Mouse (Mus musculus) kidney, embryonic 16.5 days (tissue): ENCODE measurements at regions not wholly inside any gene's neighbourhood (a gene's known extent, or its start where the extent isn't known, plus 50 kb on each side); places are given as distances from the start of the nearest gene placed in this dataset.

ENCODE experiments used
- ATAC-seq: fragments of 200-750 bp; cut with Nextera tagmentation; 2 replicates; pipeline ENCODE4 v1.8.0; 2017; ENCODE audit warnings: moderate TSS enrichment; ENCODE audit not compliant: low FRiP score, low TSS enrichment
- H3K27ac ChIP-seq: fragments of 300-500 bp; sonication (generic); 2 replicates; pipeline ENCODE4 v1.5.1; 2014; ENCODE audit warnings: low read length
- H3K27me3 ChIP-seq: fragments of 300-500 bp; sonication (generic); 2 replicates; pipeline ENCODE4 v1.6.1; 2014; ENCODE audit warnings: low read length, control low read depth, mixed read lengths; ENCODE audit not compliant: insufficient read depth
- H3K36me3 ChIP-seq: fragments of 300-500 bp; sonication (generic); 2 replicates; pipeline ENCODE4 v1.6.1; 2014; ENCODE audit warnings: low read length, control low read depth, mixed read lengths; ENCODE audit not compliant: insufficient read depth
- H3K4me1 ChIP-seq: fragments of 300-500 bp; sonication (generic); 2 replicates; pipeline ENCODE4 v1.6.1; 2014; ENCODE audit warnings: low read length, control low read depth, mixed read lengths; ENCODE audit not compliant: insufficient read depth
- H3K4me2 ChIP-seq: fragments of 300-500 bp; sonication (generic); replicated peaks from 2 replicates; pipeline ENCODE4 v1.6.1; 2014; ENCODE audit warnings: low read depth, low read length
- H3K4me3 ChIP-seq: fragments of 300-500 bp; sonication (generic); 2 replicates; pipeline ENCODE4 v1.5.1; 2014; ENCODE audit warnings: mild to moderate bottlenecking, low read length
- H3K9ac ChIP-seq: fragments of 300-500 bp; sonication (generic); replicated peaks from 2 replicates; pipeline ENCODE4 v1.6.1; 2014; ENCODE audit warnings: low read length
- H3K9me3 ChIP-seq: fragments of 300-500 bp; sonication (generic); 2 replicates; pipeline ENCODE4 v1.6.1; 2016; ENCODE audit warnings: low read length, control low read depth
- WGBS: fragments of 180-500 bp; shearing (Covaris S2); extraction: QIAGEN DNeasy Blood & Tissue Kit; methylation state at CpG from one replicate; pipeline ENCODE4 v1.1.7; 2014; 5-methylcytosine and 5-hydroxymethylcytosine counted together

- H3K27ac ChIP-seq: no peak overlapping the region
- no peak overlapping the region for H3K4me3 ChIP-seq
- H3K27me3 ChIP-seq: no peaks in the 10 kb centered on the region
- H3K9me3 ChIP-seq: no peaks in the 10 kb centered on the region
- no peak for ATAC-seq
- H3K36me3 ChIP-seq: no peaks in the 10 kb centered on the region
- no peak overlapping the region for H3K9ac ChIP-seq
- H3K4me1 ChIP-seq: no peaks in the 10 kb centered on the region
- H3K4me2 ChIP-seq: no peak overlapping the region
Measured at GRCm38 (mm10) chr13:16219877-16220276, 208.2 kb downstream of the Inhba start.

- H3K9me3 ChIP-seq: no peaks in the 10 kb centered on the region
- no peak overlapping the region for H3K4me3 ChIP-seq
- no peaks in the 10 kb centered on the region for H3K4me1 ChIP-seq
- no peaks in the 10 kb centered on the region for H3K27me3 ChIP-seq
- H3K4me2 ChIP-seq: no peak overlapping the region
- 80% methylated on average over 5 of the region's 5 CpGs for WGBS
- H3K27ac ChIP-seq: no peak overlapping the region
- no peak for ATAC-seq
- H3K9ac ChIP-seq: no peak overlapping the region
- no peaks in the 10 kb centered on the region for H3K36me3 ChIP-seq
Measured at GRCm38 (mm10) chr13:16222942-16223600, 211.4 kb downstream of the Inhba start.

- 76% methylated on average over 3 of the region's 3 CpGs for WGBS
- no peak for ATAC-seq
- H3K27ac ChIP-seq: no peak overlapping the region
Measured at GRCm38 (mm10) chr13:16261145-16261544, 249.5 kb downstream of the Inhba start.

GRCm38 (mm10) chr13:16279974-16280373 is 268.3 kb downstream of the Inhba start:
- Histone ChIP-seq H3K9me3 (no peaks in the 10 kb centered on the region), H3K27me3 (no peaks in the 10 kb centered on the region), H3K27ac (no peak overlapping the region), H3K4me1 (no peaks in the 10 kb centered on the region), H3K36me3 (no peaks in the 10 kb centered on the region), H3K4me2 (no peak overlapping the region), H3K9ac (no peak overlapping the region), H3K4me3 (no peak overlapping the region)
- ATAC-seq: no peak
- 84% methylated on average over 3 of the region's 3 CpGs for WGBS

More at GRCm38 (mm10) chr13:16261145-16261544, 249.5 kb downstream of the Inhba start:
- Histone ChIP-seq H3K9ac (no peak overlapping the region), H3K4me3 (no peak overlapping the region), H3K4me2 (no peak overlapping the region), H3K9me3 (no peaks in the 10 kb centered on the region), H3K4me1 (no peaks in the 10 kb centered on the region), H3K36me3 (no peaks in the 10 kb centered on the region), H3K27me3 (no peaks in the 10 kb centered on the region)

DNA sequence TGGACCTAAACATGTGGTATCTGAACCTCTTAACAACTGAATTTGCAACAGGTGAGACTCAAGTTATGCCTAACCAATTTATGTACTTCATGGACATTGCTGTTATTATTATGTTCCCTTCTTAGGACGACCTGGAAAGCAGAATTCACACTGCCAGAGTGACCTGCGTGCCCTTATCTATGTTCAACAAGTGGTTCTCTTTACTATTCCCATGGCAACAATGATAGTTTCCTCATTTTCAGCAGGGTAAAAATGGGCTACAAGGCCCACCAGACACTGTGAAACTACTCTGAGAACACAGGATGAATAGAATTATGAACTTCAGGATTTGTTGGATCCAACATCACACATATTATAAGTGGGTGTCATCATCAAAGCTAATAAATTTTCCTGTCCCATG is 269.1 kb downstream of the Inhba start:
- H3K4me3 ChIP-seq: no peak overlapping the region
- no peak for ATAC-seq
- WGBS: 64% methylated on average over 2 of the region's 2 CpGs
- H3K27me3 ChIP-seq: no peaks in the 10 kb centered on the region
- no peaks in the 10 kb centered on the region for H3K9me3 ChIP-seq
- H3K4me2 ChIP-seq: no peak overlapping the region
- no peaks in the 10 kb centered on the region for H3K4me1 ChIP-seq
- H3K36me3 ChIP-seq: no peaks in the 10 kb centered on the region
- H3K27ac ChIP-seq: no peak overlapping the region
- no peak overlapping the region for H3K9ac ChIP-seq

DNA sequence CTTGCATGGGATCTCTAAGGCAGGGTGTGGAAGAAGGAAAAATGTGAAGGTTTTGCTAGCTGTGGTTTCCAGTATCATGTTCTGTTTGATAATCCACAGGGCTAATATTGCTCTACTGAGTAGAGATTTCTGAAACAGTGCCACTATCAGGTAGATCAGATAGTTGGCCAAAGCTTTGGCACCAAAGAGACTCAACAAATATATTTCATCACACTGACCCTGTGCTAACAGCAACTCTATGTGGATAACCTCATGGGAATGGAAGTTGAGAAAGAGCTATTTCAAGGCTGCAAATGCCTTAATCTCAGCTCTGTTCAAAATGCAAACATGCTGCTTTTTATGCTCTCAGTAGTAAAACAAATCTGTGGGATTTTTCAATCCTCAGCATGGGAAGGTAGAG is 270.1 kb downstream of the Inhba start:
- H3K4me3 ChIP-seq: no peak overlapping the region
- no peak for ATAC-seq
- H3K4me2 ChIP-seq: no peak overlapping the region
- no peaks in the 10 kb centered on the region for H3K36me3 ChIP-seq
- no peaks in the 10 kb centered on the region for H3K27me3 ChIP-seq
- no peak overlapping the region for H3K27ac ChIP-seq
- no peak overlapping the region for H3K9ac ChIP-seq
- H3K9me3 ChIP-seq: no peaks in the 10 kb centered on the region
- H3K4me1 ChIP-seq: no peaks in the 10 kb centered on the region

GRCm38 (mm10) chr13:16282230-16282629 is 270.6 kb downstream of the Inhba start:
- ATAC-seq: no peak

DNA sequence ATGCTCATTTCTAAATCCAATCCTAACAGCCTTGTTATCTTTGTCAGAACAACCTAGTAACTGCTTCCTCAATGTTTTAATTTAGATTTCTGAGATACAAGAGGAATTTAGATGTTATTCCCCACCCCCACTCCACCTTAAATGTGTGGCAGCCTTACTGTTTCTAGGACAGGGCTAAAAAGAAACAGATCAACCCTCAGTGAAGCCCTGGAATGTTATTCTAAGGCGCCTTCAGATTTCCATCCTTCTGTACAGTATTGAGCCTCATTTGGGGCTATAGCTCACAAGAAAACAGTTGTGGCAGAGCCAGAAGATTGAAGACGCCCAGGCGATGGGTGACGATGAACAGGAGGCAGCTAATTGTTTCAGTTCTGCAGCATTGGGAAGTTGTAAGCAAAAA is 271.7 kb downstream of the Inhba start:
- Histone ChIP-seq H3K9ac (no peak overlapping the region), H3K4me2 (no peak overlapping the region), H3K9me3 (no peaks in the 10 kb centered on the region), H3K27me3 (no peaks in the 10 kb centered on the region), H3K4me3 (no peak overlapping the region), H3K36me3 (no peaks in the 10 kb centered on the region), H3K4me1 (no peaks in the 10 kb centered on the region), H3K27ac (no peak overlapping the region)
- WGBS: 65% methylated on average over 4 of the region's 4 CpGs
- ATAC-seq: no peak

More at GRCm38 (mm10) chr13:16282230-16282629, 270.6 kb downstream of the Inhba start:
- no peak overlapping the region for H3K4me2 ChIP-seq
- no peaks in the 10 kb centered on the region for H3K9me3 ChIP-seq
- H3K27ac ChIP-seq: no peak overlapping the region
- no peaks in the 10 kb centered on the region for H3K27me3 ChIP-seq
- no peaks in the 10 kb centered on the region for H3K36me3 ChIP-seq
- 43% methylated on average over 2 of the region's 2 CpGs for WGBS
- no peaks in the 10 kb centered on the region for H3K4me1 ChIP-seq
- H3K4me3 ChIP-seq: no peak overlapping the region
- H3K9ac ChIP-seq: no peak overlapping the region

- H3K4me1 ChIP-seq: no peaks in the 10 kb centered on the region
- no peaks in the 10 kb centered on the region for H3K27me3 ChIP-seq
- WGBS: 80% methylated on average over 2 of the region's 2 CpGs
- H3K27ac ChIP-seq: no peak overlapping the region
- H3K9me3 ChIP-seq: no peaks in the 10 kb centered on the region
- no peak overlapping the region for H3K9ac ChIP-seq
- no peak for ATAC-seq
- no peaks in the 10 kb centered on the region for H3K36me3 ChIP-seq
- H3K4me2 ChIP-seq: no peak overlapping the region
- no peak overlapping the region for H3K4me3 ChIP-seq
Measured at GRCm38 (mm10) chr13:16289633-16290032, 278.0 kb downstream of the Inhba start.

GRCm38 (mm10) chr13:16290784-16291183 is 279.1 kb downstream of the Inhba start:
- ATAC-seq: no peak
- Histone ChIP-seq H3K27me3 (no peaks in the 10 kb centered on the region), H3K4me1 (no peaks in the 10 kb centered on the region), H3K4me3 (no peak overlapping the region), H3K36me3 (no peaks in the 10 kb centered on the region), H3K27ac (no peak overlapping the region), H3K9me3 (no peaks in the 10 kb centered on the region), H3K4me2 (no peak overlapping the region), H3K9ac (no peak overlapping the region)
- WGBS: 71% methylated on average over 2 of the region's 2 CpGs
